Mouse (Mus musculus) adrenal gland, postnatal 25 days (tissue): Measurements from ENCODE around the gene Mmgt2. TPM values are rescaled to one million over a fixed set of nuclear protein-coding genes. Genes with fewer than 3 reads are reported as not detected.
A peak's percentile ranks its signal among the peaks of the same experiment; 100 is the strongest.

Source experiments
- DNase-seq: peaks from one replicate; pipeline ENCODE4 v3.0.0; 2021; ENCODE audit warnings: mixed read lengths
- total RNA-seq: library from RNA; stranded (reverse); gene quantifications from 2 replicates; pipeline ENCODE4 v1.2.3, GENCODE M21; 2021

Gene Mmgt2
- total RNA-seq, 1 experiment from 2014 or later: 49.0 TPM

GRCm38 (mm10) chr11:62621079-62621478, 27.4 kb upstream of the Mmgt2 start:
- no peak for DNase-seq

GRCm38 (mm10) chr11:62621586-62622283, 26.7 kb upstream of the Mmgt2 start:
- no peak for DNase-seq

- no peak for DNase-seq
These were observed 25.6 kb upstream of the Mmgt2 start for GRCm38 (mm10) chr11:62622850-62623249.

GRCm38 (mm10) chr11:62624341-62625291, 23.8 kb upstream of the Mmgt2 start:
- DNase-seq: peak; percentile 56

GRCm38 (mm10) chr11:62629352-62630224, 18.9 kb upstream of the Mmgt2 start:
- DNase-seq: peak; percentile 71

GRCm38 (mm10) chr11:62630225-62630821, 18.1 kb upstream of the Mmgt2 start:
- DNase-seq: no peak

- no peak for DNase-seq
These were observed 17.3 kb upstream of the Mmgt2 start for GRCm38 (mm10) chr11:62631138-62631537.

GRCm38 (mm10) chr11:62635406-62635805, 13.1 kb upstream of the Mmgt2 start:
- DNase-seq: no peak

GRCm38 (mm10) chr11:62636105-62636839, 12.2 kb upstream of the Mmgt2 start:
- no peak for DNase-seq

- DNase-seq: no peak
These were observed 11.6 kb upstream of the Mmgt2 start for GRCm38 (mm10) chr11:62636840-62637221.

- peak; percentile 51 for DNase-seq
These were observed 11.1 kb upstream of the Mmgt2 start for GRCm38 (mm10) chr11:62637401-62637800.

- DNase-seq: peak; percentile 65
These were observed 10.7 kb upstream of the Mmgt2 start for GRCm38 (mm10) chr11:62637806-62638205.

- DNase-seq: no peak
These were observed 10.1 kb upstream of the Mmgt2 start for GRCm38 (mm10) chr11:62638402-62638801.

GRCm38 (mm10) chr11:62640378-62640777, 8.1 kb upstream of the Mmgt2 start:
- no peak for DNase-seq

- no peak for DNase-seq
These were observed 6.2 kb upstream of the Mmgt2 start for GRCm38 (mm10) chr11:62642023-62642844.

- DNase-seq: peak; percentile 59
These were observed 5.3 kb upstream of the Mmgt2 start for GRCm38 (mm10) chr11:62643011-62643631.

GRCm38 (mm10) chr11:62643681-62644363, 4.6 kb upstream of the Mmgt2 start:
- DNase-seq: no peak

GRCm38 (mm10) chr11:62644602-62645336, 3.7 kb upstream of the Mmgt2 start:
- DNase-seq: no peak

- peak; percentile 55 for DNase-seq
These were observed 3.2 kb upstream of the Mmgt2 start for GRCm38 (mm10) chr11:62645337-62645675.
